Mouse (Mus musculus) CD8-positive naive resting alpha-beta T cell, adult 2 months (primary cell): ENCODE results near the gene Actr2.

ENCODE experiments used
- DNase-seq, 2 experiments: peaks; one replicate each; pipeline ENCODE4 v3.0.0; 2022; ENCODE audit warnings: low read depth in 2 of 2, low spot score in 2 of 2

Actr2 gene

DNA sequence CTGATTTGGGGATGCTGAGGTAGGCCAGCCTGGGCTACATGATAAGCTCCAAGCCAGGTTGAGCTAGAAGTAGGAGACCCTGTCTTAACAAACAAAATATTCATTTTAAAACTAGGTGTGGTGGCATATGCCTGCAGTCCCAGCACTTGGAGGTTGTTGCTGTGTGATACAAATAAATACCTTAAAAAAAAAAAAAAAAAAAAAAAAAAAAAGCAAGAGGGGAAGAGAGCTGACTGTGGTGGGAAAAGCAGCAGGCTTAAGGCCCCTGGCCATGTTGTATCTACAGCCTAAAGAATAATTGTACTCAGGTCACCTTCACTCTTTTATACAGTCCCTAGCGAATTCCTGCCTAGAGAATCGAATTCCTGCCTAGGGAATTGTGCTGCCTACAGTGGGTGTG is 93.8 kb downstream of the Actr2 start:
- no peak for DNase-seq

DNA sequence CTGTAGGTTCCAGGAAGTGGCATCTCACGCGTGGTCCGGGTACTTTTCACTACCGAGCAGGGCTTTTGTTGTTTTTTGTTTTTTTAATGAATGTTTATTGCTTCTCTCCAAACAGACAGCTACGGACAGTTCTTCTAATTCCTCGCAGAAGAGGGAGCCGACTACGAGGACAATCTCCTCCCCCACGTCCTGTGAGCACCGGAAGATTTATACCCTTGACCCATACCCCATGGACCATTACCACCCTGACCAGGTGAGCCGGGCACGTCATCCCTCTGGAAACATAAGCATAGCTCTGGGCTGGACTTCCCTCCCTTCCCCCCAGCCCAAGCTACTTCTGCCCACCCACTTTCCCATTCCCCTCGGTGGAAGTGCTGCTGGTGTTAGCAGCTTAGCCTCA is 94.8 kb downstream of the Actr2 start:
- DNase-seq: no peak

DNA sequence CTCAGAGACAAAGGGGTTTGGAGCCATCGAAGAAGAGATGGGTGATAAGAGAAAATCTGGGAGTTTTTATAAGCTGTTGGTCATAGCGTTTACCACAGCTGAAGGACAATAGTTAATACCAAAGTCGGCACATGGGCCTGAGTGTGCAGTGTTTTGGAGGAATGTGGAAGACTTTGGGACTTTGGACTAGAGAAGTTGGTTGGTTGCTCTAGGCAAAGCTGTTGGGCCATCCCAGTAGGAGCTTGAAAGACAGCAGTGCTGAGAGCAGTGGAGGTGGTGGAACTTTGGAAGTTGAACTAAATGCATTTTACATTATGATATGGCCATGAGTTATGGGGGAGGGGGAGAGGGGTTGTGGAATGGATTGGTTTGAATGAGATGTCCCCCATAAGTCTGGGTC is 99.3 kb downstream of the Actr2 start:
- DNase-seq: no peak
